26 mouse cellular contexts compared by ENCODE assay signal in genomic region chr3:107999491-107999890, GRCm38 (mm10). TPM values are rescaled to one million over a fixed set of nuclear protein-coding genes. Genes with fewer than 3 reads are reported as not detected.
A peak's percentile ranks its signal among the peaks of the same experiment; 100 is the strongest.
DNase-seq lines count a peak whose midpoint lies in the region; TF ChIP-seq lines count a peak whose summit lies in the region.
"Had no signal": no experiment of that assay in that cellular context is flagged by ENCODE, and none has a peak within 500 bp of the region (broad histone marks: within the 10 kb centered on the region; RNA-seq: fewer than 3 reads in every experiment).

No protein-coding gene starts in this region.

- H3K4me1 ChIP-seq in heart, adult 2 months (ENCODE audit: control insufficient read depth, insufficient read depth, low read length), result peaks cover 4% of the 10 kb centered on the region
- H3K4me1 ChIP-seq in testis, adult 2 months (ENCODE audit: control insufficient read depth, insufficient read depth, low read length), result no peaks in the 10 kb centered on the region; the same call in 1 of the 2 replicates
- H3K4me1 ChIP-seq: embryonic facial prominence, embryonic 12.5 days; forebrain, embryonic 13.5 days; forebrain, embryonic 15.5 days had no signal

- TF ChIP-seq POLR2A in heart, adult 2 months (IDR thresholded peaks at IDR 0.05; ENCODE audit: insufficient read depth, low read depth, low read length), result no peak
- no peak for TF ChIP-seq POLR2A in testis, adult 2 months (IDR thresholded peaks at IDR 0.05; ENCODE audit: control insufficient read depth, low read depth, low read length)

- peak; percentile 73 for DNase-seq in heart, adult 11 months
- DNase-seq in heart, adult 2 months, result no peak
- DNase-seq in lung, postnatal 36 days, result peak; percentile 41
- DNase-seq in lung, adult 18-20 months, result no peak
- DNase-seq in testis, postnatal 14 days (ENCODE audit: low spot score), result no peak
- DNase-seq: adrenal gland, adult 8-10 months; adrenal gland, postnatal 14 days; adrenal gland, postnatal 36 days; B cell, adult 2 months; cerebellum, adult 11-12 months; cerebellum, adult 2 months; cerebellum, adult 9-10 months; cerebellum, postnatal 10 days; cerebellum, postnatal 25 days had no signal

- H3K9ac ChIP-seq in heart, adult 2 months (ENCODE audit: low read depth, low read length), result no peak overlapping the region
- H3K9ac ChIP-seq: embryonic facial prominence, embryonic 12.5 days; forebrain, embryonic 13.5 days; forebrain, embryonic 15.5 days had no signal

- H3K36me3 ChIP-seq in heart, adult 2 months (ENCODE audit: control insufficient read depth, insufficient read depth, low read length), result peaks cover 2% of the 10 kb centered on the region; the same call in 1 of the 2 replicates
- H3K36me3 ChIP-seq in testis, adult 2 months (ENCODE audit: control insufficient read depth, insufficient read depth, low read length), result no peaks in the 10 kb centered on the region
- H3K36me3 ChIP-seq: embryonic facial prominence, embryonic 10.5 days; embryonic facial prominence, embryonic 12.5 days; forebrain, embryonic 15.5 days; G1E had no signal

- no peak overlapping the region for H3K27ac ChIP-seq in heart, adult 2 months
- peak overlapping the region; percentile 84 for H3K27ac ChIP-seq in testis, adult 2 months (ENCODE audit: control insufficient read depth, insufficient read depth, low read depth, low read length)
- H3K27ac ChIP-seq: embryonic facial prominence, embryonic 10.5 days; embryonic facial prominence, embryonic 12.5 days; forebrain, embryonic 13.5 days; forebrain, embryonic 15.5 days had no signal

- intact Hi-C loops in heart, adult 2 months (cut with DNase I), result no loop called here

- TF ChIP-seq CTCF in heart, adult 2 months (IDR thresholded peaks at IDR 0.05), result no peak
- TF ChIP-seq CTCF in testis, adult 2 months (IDR thresholded peaks at IDR 0.05; ENCODE audit: control insufficient read depth, insufficient read depth, insufficient replicate concordance, low read depth, low read length), result no peak

- no peak overlapping the region for H3K4me3 ChIP-seq in heart, adult 2 months
- no peak overlapping the region for H3K4me3 ChIP-seq in testis, adult 2 months (ENCODE audit: control insufficient read depth, low read depth, low read length)
- H3K4me3 ChIP-seq: embryonic facial prominence, embryonic 10.5 days; embryonic facial prominence, embryonic 12.5 days; forebrain, embryonic 13.5 days; forebrain, embryonic 15.5 days had no signal

- no peaks in the 10 kb centered on the region for H3K79me2 ChIP-seq in heart, adult 2 months (replicated peaks; ENCODE audit: control insufficient read depth, insufficient read depth, low read length)

- no peak for TF ChIP-seq EP300 in heart, adult 2 months (IDR thresholded peaks at IDR 0.05; ENCODE audit: insufficient read depth, low read depth, low read length)

- H3K27me3 ChIP-seq in heart, adult 2 months (ENCODE audit: control insufficient read depth, insufficient read depth, low read length), result no peaks in the 10 kb centered on the region
- no peaks in the 10 kb centered on the region for H3K27me3 ChIP-seq in testis, adult 2 months (ENCODE audit: control insufficient read depth, insufficient read depth, low read length)
- H3K27me3 ChIP-seq: CH12.LX; embryonic facial prominence, embryonic 12.5 days; forebrain, embryonic 13.5 days; forebrain, embryonic 15.5 days; Patski had no signal

- WGBS in heart, adult 2 months, result 74% methylated on average over 3 of the region's 3 CpGs

RNA-seq across cellular contexts. Expression of gene Gstm2, which starts 13.2 kb away (rescaled TPM):
- 100 to 1,000 TPM; 214 to 222 TPM for total RNA-seq in heart, adult 2 months (2021)
- polyA plus RNA-seq in heart, adult 2 months (2012; rRNA removed), result 169 and 280 TPM in 2 replicates
- 246 and 344 TPM in 2 replicates for polyA plus RNA-seq in testis, adult 2 months (2012; rRNA removed)
- total RNA-seq: G1E had no signal
- polyA plus RNA-seq: activated CD4-positive, CD25-positive, alpha-beta regulatory T cell, adult 4 months; CD4-positive, CD25-positive, alpha-beta regulatory T cell, adult 4 months; G1E had no signal

RNA-seq across cellular contexts. Expression of gene Gstm1, which starts 18.3 kb away (rescaled TPM):
- 100 to 1,000 TPM; 334 to 410 TPM for total RNA-seq in heart, adult 2 months (2021)
- 602 and 658 TPM in 2 replicates for polyA plus RNA-seq in heart, adult 2 months (2012; rRNA removed)
- 547 and 702 TPM in 2 replicates for polyA plus RNA-seq in testis, adult 2 months (2012; rRNA removed)
- total RNA-seq: G1E had no signal

RNA-seq across cellular contexts. Expression of gene Gstm3, which starts 30.4 kb away (rescaled TPM):
- not detected for total RNA-seq in heart, adult 2 months (2021)
- 0.08 TPM in 1 of 2 replicates, not detected in the other for polyA plus RNA-seq in heart, adult 2 months (2012; rRNA removed)
- 0.19 TPM in 1 of 2 replicates, not detected in the other for polyA plus RNA-seq in testis, adult 2 months (2012; rRNA removed)
- total RNA-seq: adrenal gland, postnatal 36 days; CH12.LX; G1E had no signal
- polyA plus RNA-seq: activated CD4-positive, CD25-positive, alpha-beta regulatory T cell, adult 4 months; CD4-positive, CD25-positive, alpha-beta regulatory T cell, adult 4 months; cerebellum, adult 2 months; cortical plate, adult 2 months; embryonic facial prominence, embryonic 10.5 days; embryonic facial prominence, embryonic 12.5 days; forebrain, embryonic 11.5 days; forebrain, embryonic 15.5 days; G1E; Patski had no signal

RNA-seq across cellular contexts. Expression of gene Gstm4, which starts 45.2 kb away (rescaled TPM):
- 10 to 100 TPM; 11.7 to 11.9 TPM for total RNA-seq in heart, adult 2 months (2021)
- polyA plus RNA-seq in heart, adult 2 months (2012; rRNA removed), result 17.1 and 24.6 TPM in 2 replicates
- 18.9 and 20.7 TPM in 2 replicates for polyA plus RNA-seq in testis, adult 2 months (2012; rRNA removed)
- total RNA-seq: G1E had no signal
- polyA plus RNA-seq: G1E had no signal

RNA-seq across cellular contexts. Expression of gene Gstm6, which starts 55.9 kb away (rescaled TPM):
- total RNA-seq in heart, adult 2 months (2021), result 1 to 10 TPM; 3.0 to 3.7 TPM
- polyA plus RNA-seq in heart, adult 2 months (2012; rRNA removed), result 3.7 and 4.6 TPM in 2 replicates
- 59.3 and 78.5 TPM in 2 replicates for polyA plus RNA-seq in testis, adult 2 months (2012; rRNA removed)
- polyA plus RNA-seq: activated CD4-positive, CD25-positive, alpha-beta regulatory T cell, adult 4 months; CD4-positive, CD25-positive, alpha-beta regulatory T cell, adult 4 months; G1E had no signal

Comparison
In these comparisons a context has a peak if more than half of its experiments do, and no peak if none do; other contexts are left out.
1. DNase-seq: peak in heart, adult 11 months (single experiment) and lung, postnatal 36 days (single experiment); none in heart, adult 2 months (0 of 2), lung, adult 18-20 months (0 of 2) and testis, postnatal 14 days (single experiment).